Mouse (Mus musculus) C2C12 (cell line): ENCODE data around the gene Stag1.

Source experiments
- CEBPB ChIP-seq: IDR thresholded peaks from one replicate; pipeline ENCODE4 v1.6.1; 2011; ENCODE audit warnings: low read depth, mild to moderate bottlenecking, control low read depth, moderate library complexity
- CTCF ChIP-seq: IDR thresholded peaks from one replicate; pipeline ENCODE4 v1.5.1; 2011; ENCODE audit not compliant: control insufficient read depth, insufficient read depth, insufficient read length
- FOSL1 ChIP-seq: IDR thresholded peaks from one replicate; pipeline ENCODE4 v1.8.0; 2011; ENCODE audit warnings: mild to moderate bottlenecking, low read length; ENCODE audit not compliant: poor library complexity, insufficient read depth, severe bottlenecking
- MYOD1 ChIP-seq: IDR thresholded peaks from one replicate; pipeline ENCODE4 v1.6.1; 2011; ENCODE audit warnings: low read depth; ENCODE audit not compliant: control insufficient read depth, insufficient read length

DNA sequence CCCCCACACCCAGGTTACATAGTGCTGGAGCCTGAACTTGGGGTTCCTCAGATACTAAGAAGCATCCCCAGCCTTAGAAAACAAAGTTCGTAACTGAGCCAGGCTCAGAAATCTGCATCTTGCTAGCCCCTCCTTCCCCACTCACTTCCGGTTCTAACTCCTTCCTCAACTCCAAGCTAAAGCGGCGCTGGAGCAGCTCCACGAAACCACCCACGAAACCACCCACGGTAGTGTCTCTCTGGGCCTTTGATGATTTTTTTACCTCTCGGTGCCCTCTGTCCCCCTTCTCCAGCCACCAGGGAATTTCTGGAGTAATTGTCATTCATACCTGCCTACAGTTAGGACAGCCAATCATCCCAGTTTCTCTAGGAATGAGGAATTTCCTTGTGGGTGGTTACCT lies at the start of gene Stag1:
- TF ChIP-seq CTCF (no peak), CEBPB (no peak), FOSL1 (no peak), MYOD1 (no peak)
